Mouse (Mus musculus): ENCODE measurements around the gene Defb29. TPM values are rescaled to one million over a fixed set of nuclear protein-coding genes. Genes with fewer than 3 reads are reported as not detected.
A peak's percentile ranks its signal among the peaks of the same experiment; 100 is the strongest.

The Defb29 gene
- total RNA-seq, 1 experiment from 2014 or later, result not detected

DNA sequence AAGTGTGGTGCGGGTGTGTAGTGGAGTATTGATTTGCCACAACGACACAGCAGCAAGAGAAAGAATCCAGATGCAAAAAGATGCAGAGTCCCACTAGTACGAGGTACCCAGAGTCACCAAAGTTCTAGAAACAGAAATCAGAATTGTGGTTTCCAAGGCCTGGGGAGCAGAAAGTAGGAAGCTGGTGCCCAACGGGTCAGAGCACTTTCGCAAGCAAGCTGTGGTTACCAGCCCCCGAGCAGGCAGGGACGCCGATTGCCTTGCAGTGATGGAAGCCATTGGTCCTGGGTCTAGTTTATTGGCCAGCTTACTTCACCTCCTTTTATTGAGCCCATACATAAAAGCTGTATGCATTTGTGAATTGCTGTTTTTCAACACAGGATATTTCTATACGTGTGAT, 2.1 kb upstream of the Defb29 start:
- ATAC-seq (replicated peaks in 1 of 2; ENCODE audit: insufficient read depth in 1 of 2, low FRiP score in 2 of 2, low TSS enrichment in 1 of 2, low read depth in 1 of 2, poor library complexity in 2 of 2, severe bottlenecking in 2 of 2), result peak; percentile 39 to 43; a peak in 2 of 4 replicates

DNA sequence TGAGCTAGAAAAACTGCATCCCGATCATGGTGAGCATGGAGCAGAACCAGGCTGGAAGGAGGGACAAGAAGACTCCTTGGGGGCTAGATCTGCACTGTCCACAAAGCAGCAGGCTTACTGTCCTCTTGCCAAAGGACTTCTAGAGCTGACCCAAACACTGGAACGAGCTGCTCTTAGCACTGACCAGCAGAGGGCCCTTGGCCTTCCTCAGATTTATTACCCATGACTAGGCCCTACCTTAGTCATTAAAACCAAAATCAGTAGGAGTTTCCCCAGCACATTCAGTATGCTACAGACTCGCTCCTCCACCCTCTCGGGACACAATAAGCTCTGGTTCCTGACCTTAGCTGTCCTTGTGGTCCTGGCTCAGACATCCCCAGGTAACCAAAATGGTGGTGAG, 21.9 kb downstream of the Defb29 start, which contains the start of gene Defb28:
TSS of gene Defb28 (plus strand) at position 275 of the 400 bp plus-strand sequence.
- no peak for ATAC-seq (replicated peaks in 1 of 2; ENCODE audit: insufficient read depth in 1 of 2, low FRiP score in 2 of 2, low TSS enrichment in 1 of 2, low read depth in 1 of 2, poor library complexity in 2 of 2, severe bottlenecking in 2 of 2)

DNA sequence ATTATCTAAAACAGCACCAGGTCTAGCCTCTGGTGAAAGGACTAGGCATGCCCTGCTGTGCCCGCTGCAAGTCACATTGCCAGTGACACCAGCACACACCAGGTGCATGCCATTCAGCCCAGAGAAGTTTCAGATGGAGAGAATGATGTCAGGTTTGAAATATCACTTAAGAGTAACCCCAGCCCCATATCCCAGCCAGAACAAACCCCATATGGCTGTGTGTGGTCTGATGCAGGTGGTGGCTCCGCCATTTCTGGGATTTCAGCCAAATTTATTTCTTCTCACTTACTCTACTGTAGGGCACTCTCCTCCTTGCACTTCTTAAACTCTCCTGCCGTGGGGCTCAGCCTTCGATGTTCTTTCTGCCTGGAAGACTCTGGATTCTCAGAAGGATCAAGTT, 23.8 kb downstream of the Defb29 start:
- peak in 1 of 2 experiments; percentile 24; a peak in 1 of 4 replicates for ATAC-seq (replicated peaks in 1 of 2; ENCODE audit: insufficient read depth in 1 of 2, low FRiP score in 2 of 2, low TSS enrichment in 1 of 2, low read depth in 1 of 2, poor library complexity in 2 of 2, severe bottlenecking in 2 of 2)

DNA sequence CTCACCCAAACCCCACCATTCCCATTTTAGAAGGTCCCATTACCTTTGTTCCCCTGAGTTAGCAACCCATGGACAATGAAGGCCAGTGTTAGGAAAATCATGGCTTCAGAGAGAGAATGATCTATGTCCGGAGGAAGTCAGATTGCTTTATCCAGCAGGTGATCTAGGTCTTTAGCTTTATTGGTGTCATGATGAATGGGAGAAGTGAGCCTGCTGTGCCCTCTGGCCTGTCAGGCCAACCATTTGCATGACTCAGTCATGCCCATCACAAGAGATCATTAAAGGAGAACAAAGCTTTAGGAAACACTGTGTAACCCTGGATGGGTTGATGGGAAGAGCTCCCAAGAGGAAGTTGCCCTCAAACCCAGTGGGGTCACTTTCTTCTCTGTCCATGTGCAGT, 28.3 kb downstream of the Defb29 start, which contains the start of gene Defb26:
TSS of gene Defb26 (minus strand) at position 101 of the 400 bp plus-strand sequence.
- no peak for ATAC-seq (replicated peaks in 1 of 2; ENCODE audit: insufficient read depth in 1 of 2, low FRiP score in 2 of 2, low TSS enrichment in 1 of 2, low read depth in 1 of 2, poor library complexity in 2 of 2, severe bottlenecking in 2 of 2)

DNA sequence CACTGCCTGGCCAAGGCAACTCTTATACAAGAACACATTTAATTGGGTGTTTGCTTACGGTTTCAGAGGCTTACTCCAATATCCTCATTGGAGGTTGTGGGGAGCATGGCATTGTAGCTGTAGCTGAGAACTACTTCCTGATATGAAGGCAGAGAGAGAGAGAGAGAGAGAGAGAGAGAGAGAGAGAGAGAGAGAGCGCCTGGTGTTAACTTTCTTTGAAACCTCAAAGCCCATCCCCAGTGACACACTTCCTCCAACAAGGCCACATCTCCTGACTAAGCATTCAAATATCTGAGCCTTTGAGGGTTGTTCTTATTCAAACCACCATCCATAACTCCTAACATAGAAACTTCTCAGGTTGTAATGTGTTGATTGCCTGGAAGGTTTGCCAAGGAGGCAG, 35.9 kb downstream of the Defb29 start:
- 0 out of 4 replicates have a peak, but pooled peaks of 1 of the 2 experiments have one; percentile 14 for ATAC-seq (replicated peaks in 1 of 2; ENCODE audit: insufficient read depth in 1 of 2, low FRiP score in 2 of 2, low TSS enrichment in 1 of 2, low read depth in 1 of 2, poor library complexity in 2 of 2, severe bottlenecking in 2 of 2)

DNA sequence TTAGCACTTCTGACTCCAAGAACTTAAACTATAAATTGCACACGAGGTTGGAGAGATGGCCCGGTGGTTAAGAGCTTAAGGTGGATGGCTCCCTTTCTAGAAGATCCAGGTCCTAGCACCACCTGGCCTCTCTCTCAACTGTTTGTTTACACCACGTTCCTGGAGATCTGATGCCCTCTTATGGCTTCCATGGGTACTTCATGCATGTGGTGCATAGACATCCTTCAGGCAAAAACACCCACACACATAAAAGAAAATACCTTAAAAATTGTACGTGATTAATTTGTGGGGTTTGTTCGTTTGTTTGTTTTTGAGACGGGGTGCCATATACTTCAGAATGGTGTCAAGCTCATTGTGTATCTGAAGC, 39.1 kb downstream of the Defb29 start:
- no peak for ATAC-seq (replicated peaks in 1 of 2; ENCODE audit: insufficient read depth in 1 of 2, low FRiP score in 2 of 2, low TSS enrichment in 1 of 2, low read depth in 1 of 2, poor library complexity in 2 of 2, severe bottlenecking in 2 of 2)

DNA sequence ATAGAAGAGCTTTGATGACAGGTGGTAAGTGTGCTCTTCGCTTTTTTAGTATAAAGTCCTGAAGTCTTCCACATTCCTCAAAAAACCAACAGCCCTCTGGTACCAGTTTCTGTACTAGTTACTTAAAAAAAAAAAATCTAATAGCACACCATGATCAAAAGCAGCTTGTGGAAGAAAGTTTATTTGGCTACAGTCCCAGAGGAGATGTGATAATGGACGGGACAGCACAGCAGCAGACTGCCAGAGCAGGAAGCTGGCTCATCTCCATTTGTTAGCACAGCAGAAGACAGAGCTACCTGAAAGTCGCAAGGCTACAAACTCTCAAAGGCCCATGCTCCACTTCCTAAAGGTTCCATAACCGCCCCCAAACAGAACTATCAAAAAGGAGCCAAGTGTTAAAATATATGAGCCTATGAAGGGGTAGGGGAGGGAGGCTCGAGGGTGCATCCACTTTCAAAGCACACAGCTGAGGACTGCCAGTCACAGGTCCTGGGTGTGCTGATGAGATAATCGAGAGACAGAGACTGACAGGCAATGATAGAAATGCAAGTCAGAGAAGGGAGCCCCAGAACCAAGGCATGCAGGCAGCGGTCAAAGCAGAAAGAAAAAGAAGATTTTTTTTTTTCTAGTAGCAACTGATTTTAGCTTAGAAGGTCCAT, 39.6 kb downstream of the Defb29 start:
- no peak for ATAC-seq (replicated peaks in 1 of 2; ENCODE audit: insufficient read depth in 1 of 2, low FRiP score in 2 of 2, low TSS enrichment in 1 of 2, low read depth in 1 of 2, poor library complexity in 2 of 2, severe bottlenecking in 2 of 2)

DNA sequence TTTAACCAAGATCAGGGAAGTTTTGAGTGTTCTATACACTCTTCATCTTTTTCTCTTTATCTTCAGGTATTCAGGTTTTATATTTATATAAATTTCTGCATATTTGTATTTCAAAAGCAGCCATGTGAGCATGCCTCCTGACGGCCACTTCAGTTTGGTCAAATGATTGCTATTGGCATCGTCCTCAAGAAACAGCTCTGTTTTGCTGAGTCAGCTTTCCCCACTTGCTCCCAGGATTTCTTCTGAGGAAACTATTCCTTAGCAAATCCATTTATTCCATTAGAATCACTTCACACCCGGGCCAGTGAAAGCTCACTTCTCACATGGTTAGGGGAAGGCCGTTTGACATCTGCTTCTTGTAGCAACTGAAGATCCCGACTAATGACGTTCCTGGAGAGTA, 41.9 kb downstream of the Defb29 start:
- no peak for ATAC-seq (replicated peaks in 1 of 2; ENCODE audit: insufficient read depth in 1 of 2, low FRiP score in 2 of 2, low TSS enrichment in 1 of 2, low read depth in 1 of 2, poor library complexity in 2 of 2, severe bottlenecking in 2 of 2)

DNA sequence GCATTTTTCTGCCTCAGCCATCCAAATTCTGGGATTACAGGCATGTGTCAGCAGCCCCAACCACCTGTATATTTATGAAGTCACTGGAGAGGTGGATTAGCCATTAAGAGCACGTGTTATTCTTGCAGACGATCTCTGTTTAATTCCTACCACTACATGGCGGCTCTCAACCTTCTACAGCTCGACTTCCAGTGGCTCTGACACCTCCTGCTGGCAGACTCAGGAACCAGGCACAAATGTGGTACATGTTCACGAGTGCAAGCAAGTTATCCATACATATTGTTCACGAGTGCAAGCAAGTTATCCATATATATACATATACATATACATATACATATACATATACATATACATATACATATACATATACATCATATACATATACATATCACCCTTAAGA, 46.7 kb downstream of the Defb29 start:
- ATAC-seq (replicated peaks in 1 of 2; ENCODE audit: insufficient read depth in 1 of 2, low FRiP score in 2 of 2, low TSS enrichment in 1 of 2, low read depth in 1 of 2, poor library complexity in 2 of 2, severe bottlenecking in 2 of 2), result no peak

DNA sequence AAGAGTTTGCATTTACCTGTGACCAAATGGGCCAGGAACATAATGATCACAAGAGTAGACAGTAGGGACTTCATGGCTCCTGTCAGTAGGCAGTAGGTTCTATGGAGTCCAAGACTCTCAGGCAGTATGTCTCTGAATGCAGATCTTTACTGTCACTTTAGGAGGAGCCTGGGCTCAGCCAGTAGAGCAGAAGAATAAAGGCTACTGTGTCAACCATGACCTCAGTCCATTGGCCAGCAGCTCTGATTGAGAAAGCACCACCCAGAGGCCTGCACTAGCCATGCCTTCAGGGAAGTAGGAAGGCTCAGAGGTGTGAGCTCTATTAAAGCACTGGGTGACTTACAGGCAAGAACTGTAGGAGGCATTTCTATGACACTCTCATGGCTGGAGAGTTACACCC, 49.9 kb downstream of the Defb29 start, which contains the start of gene Defb22:
TSS of gene Defb22 (minus strand) at position 101 of the 400 bp plus-strand sequence.
- ATAC-seq (replicated peaks in 1 of 2; ENCODE audit: insufficient read depth in 1 of 2, low FRiP score in 2 of 2, low TSS enrichment in 1 of 2, low read depth in 1 of 2, poor library complexity in 2 of 2, severe bottlenecking in 2 of 2), result no peak

Other genes starting within 250 kb of the Defb29 start
- 26.0 and 28.6 TPM in 2 replicates for gene Tbc1d20, start 246.3 kb downstream of the Defb29 start, total RNA-seq (2017)
- gene Rbck1, start 207.4 kb downstream of the Defb29 start, total RNA-seq (2017), result 63.9 and 70.2 TPM in 2 replicates
- 1.7 and 3.0 TPM in 2 replicates for gene Trib3, start 196.1 kb downstream of the Defb29 start, total RNA-seq (2017)
- not detected in 2 replicates for gene Nrsn2, start 163.5 kb downstream of the Defb29 start, total RNA-seq (2017)
- 1.9 and 3.9 TPM in 2 replicates for gene Sox12, start 142.0 kb downstream of the Defb29 start, total RNA-seq (2017)
- 5.8 and 5.9 TPM in 2 replicates for gene Zcchc3, start 125.1 kb downstream of the Defb29 start, total RNA-seq (2017)
- not detected in 2 replicates for gene 6820408C15Rik, start 124.5 kb downstream of the Defb29 start, total RNA-seq (2017)
- not detected in 2 replicates for gene Defb23, start 75.5 kb downstream of the Defb29 start, total RNA-seq (2017)
- gene Defb20, start 63.0 kb downstream of the Defb29 start, total RNA-seq (2017), result not detected in 2 replicates
- not detected in 2 replicates for gene Defb22, start 50.0 kb downstream of the Defb29 start, total RNA-seq (2017)
- not detected in 2 replicates for gene Defb26, start 28.4 kb downstream of the Defb29 start, total RNA-seq (2017)
- gene Defb28, start 21.8 kb downstream of the Defb29 start, total RNA-seq (2017), result not detected in 2 replicates
- gene Gm17416, start 29.2 kb upstream of the Defb29 start, total RNA-seq (2017), result not detected in 2 replicates
- not detected in 2 replicates for gene Defb21, start 32.6 kb upstream of the Defb29 start, total RNA-seq (2017)
- not detected in 2 replicates for gene Defb19, start 40.2 kb upstream of the Defb29 start, total RNA-seq (2017)
- not detected in 2 replicates for gene Defb45, start 59.3 kb upstream of the Defb29 start, total RNA-seq (2017)
- gene Defb36, start 64.2 kb upstream of the Defb29 start, total RNA-seq (2017), result not detected in 2 replicates
- not detected in 2 replicates for gene Defb25, start 83.0 kb upstream of the Defb29 start, total RNA-seq (2017)
- not detected in 2 replicates for gene Rem1, start 86.9 kb upstream of the Defb29 start, total RNA-seq (2017)
- 104 and 106 TPM in 2 replicates for gene H13, start 129.4 kb upstream of the Defb29 start, total RNA-seq (2017)
- gene Mcts2, start 146.9 kb upstream of the Defb29 start, total RNA-seq (2017), result 15.0 and 19.1 TPM in 2 replicates
- gene Id1, start 196.2 kb upstream of the Defb29 start, total RNA-seq (2017), result 5.8 and 9.6 TPM in 2 replicates
- gene Cox4i2, start 214.1 kb upstream of the Defb29 start, total RNA-seq (2017), result 1.3 TPM in 1 of 2 replicates, not detected in the other